Comparison of ENCODE assay signal across 21 mouse cellular contexts in genomic region chr17:5716912-5717311, GRCm38 (mm10).
DNase-seq lines count a peak whose midpoint lies in the region; ATAC-seq lines count a peak whose summit lies in the region.
"Had no signal": no experiment of that assay in that cellular context is flagged by ENCODE, and none has a peak within 500 bp of the region (broad histone marks: within the 10 kb centered on the region; RNA-seq: fewer than 3 reads in every experiment).

No protein-coding gene starts in this region.

- H3K27ac ChIP-seq in kidney, embryonic 14.5 days (ENCODE audit: low read depth, low read length) = no peak overlapping the region
- H3K27ac ChIP-seq: embryonic facial prominence, embryonic 12.5 days; forebrain, embryonic 15.5 days; hindbrain, embryonic 12.5 days; hindbrain, postnatal 0 days; intestine, embryonic 15.5 days had no signal

- ATAC-seq in common myeloid progenitor, adult 5-6 weeks (replicated peaks; ENCODE audit: low read depth, poor library complexity, severe bottlenecking) = peak; percentile 75
- ATAC-seq in monocyte, adult 5-6 weeks (replicated peaks; ENCODE audit: insufficient number of reproducible peaks, low FRiP score, low TSS enrichment, poor library complexity, severe bottlenecking) = peak; percentile 46; the same call in 1 of the 2 replicates
- no peak for ATAC-seq in kidney, embryonic 14.5 days (ENCODE audit: low FRiP score, low TSS enrichment)
- ATAC-seq: forebrain, embryonic 15.5 days; hindbrain, postnatal 0 days; intestine, embryonic 15.5 days had no signal

- 73% methylated on average over 4 of the region's 4 CpGs for WGBS in kidney, embryonic 14.5 days

- no peak overlapping the region for H3K9ac ChIP-seq in kidney, embryonic 14.5 days (ENCODE audit: low read depth, low read length)
- H3K9ac ChIP-seq: embryonic facial prominence, embryonic 12.5 days; forebrain, embryonic 15.5 days; heart, embryonic 12.5 days; hindbrain, embryonic 12.5 days; intestine, embryonic 15.5 days had no signal

- H3K4me2 ChIP-seq in kidney, embryonic 14.5 days (replicated peaks; ENCODE audit: low read depth, low read length) = no peak overlapping the region
- H3K4me2 ChIP-seq: embryonic facial prominence, embryonic 12.5 days; forebrain, embryonic 15.5 days; heart, embryonic 12.5 days; hindbrain, embryonic 12.5 days; intestine, embryonic 15.5 days had no signal

- H3K4me1 ChIP-seq in kidney, embryonic 14.5 days (ENCODE audit: control insufficient read depth, insufficient read depth, low read length) = no peaks in the 10 kb centered on the region
- H3K4me1 ChIP-seq: intestine, embryonic 15.5 days had no signal

- H3K4me3 ChIP-seq in kidney, embryonic 14.5 days (ENCODE audit: low read length) = no peak overlapping the region
- H3K4me3 ChIP-seq: embryonic facial prominence, embryonic 12.5 days; forebrain, embryonic 15.5 days; heart, embryonic 12.5 days; hindbrain, embryonic 12.5 days; intestine, embryonic 15.5 days had no signal

- H3K27me3 ChIP-seq in kidney, embryonic 14.5 days (ENCODE audit: control insufficient read depth, insufficient read depth, low read length) = no peaks in the 10 kb centered on the region
- H3K27me3 ChIP-seq: embryonic facial prominence, embryonic 12.5 days; forebrain, embryonic 15.5 days; hindbrain, embryonic 12.5 days; intestine, embryonic 15.5 days had no signal

- no peaks in the 10 kb centered on the region for H3K36me3 ChIP-seq in kidney, embryonic 14.5 days (ENCODE audit: control insufficient read depth, insufficient read depth, low read length)
- H3K36me3 ChIP-seq: embryonic facial prominence, embryonic 12.5 days; forebrain, embryonic 15.5 days; heart, embryonic 12.5 days; hindbrain, embryonic 12.5 days; intestine, embryonic 15.5 days had no signal

- DNase-seq in 416B (ENCODE audit: low read depth) = peak; percentile 17
- DNase-seq in induced T-regulatory cell, adult 2 months (ENCODE audit: low read depth) = peak; percentile 22
- DNase-seq in adrenal gland, postnatal 36 days = no peak
- no peak for DNase-seq in cerebellum, postnatal 4 days (ENCODE audit: low spot score in 2 of 2)
- DNase-seq in layer of hippocampus, adult 18-20 months (ENCODE audit: low spot score in 2 of 2) = no peak
- DNase-seq: adrenal gland, adult 8-10 months; cerebellum, adult 11-12 months; cerebellum, adult 9-10 months; cerebellum, postnatal 25 days; embryo, embryonic 11 days; gastrocnemius, postnatal 14 days had no signal

- H3K9me3 ChIP-seq in kidney, embryonic 14.5 days (ENCODE audit: control insufficient read depth, low read length) = no peaks in the 10 kb centered on the region
- H3K9me3 ChIP-seq: embryonic facial prominence, embryonic 12.5 days; forebrain, embryonic 15.5 days; G1E; heart, embryonic 12.5 days; hindbrain, embryonic 12.5 days; intestine, embryonic 15.5 days had no signal

Comparison
In these comparisons a context has a peak if more than half of its experiments do, and no peak if none do; other contexts are left out.
1. DNase-seq: peak in 416B (single experiment) and induced T-regulatory cell, adult 2 months (single experiment); none in adrenal gland, postnatal 36 days (0 of 2), cerebellum, postnatal 4 days (0 of 2) and layer of hippocampus, adult 18-20 months (0 of 2).